Mouse (Mus musculus) B cell, adult 2 months (primary cell): Measurements from ENCODE around the gene Tcta.
A peak's percentile ranks its signal among the peaks of the same experiment; 100 is the strongest.
"Not testable (repeated sequence)": the region's sequence is repeated elsewhere in the genome, so short reads cannot be mapped to it uniquely, and the experiment has no call there.

ENCODE experiments used
- DNase-seq, 2 experiments: peaks; one replicate each; pipeline ENCODE4 v3.0.0; 2022

Tcta gene

DNA sequence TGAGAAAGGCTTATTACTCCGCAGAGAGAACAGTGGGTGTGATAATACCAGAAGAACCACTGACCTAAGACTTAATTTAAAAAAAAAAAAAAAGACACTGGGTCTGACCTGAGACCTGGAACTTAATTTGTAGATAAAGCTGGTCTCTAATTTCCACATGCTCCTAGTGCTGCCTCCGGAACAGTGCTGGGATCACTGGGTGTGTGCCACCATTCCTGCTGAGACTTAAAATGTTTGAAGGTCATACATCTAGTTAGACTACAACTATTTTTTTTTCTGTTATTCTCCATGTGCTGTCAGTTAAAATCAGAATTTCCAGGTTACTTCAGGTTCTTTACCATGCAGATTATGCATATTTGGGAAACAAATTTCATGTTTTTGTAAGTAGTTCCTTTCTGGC, 2.2 kb upstream of the Tcta start:
- DNase-seq, result no peak

DNA sequence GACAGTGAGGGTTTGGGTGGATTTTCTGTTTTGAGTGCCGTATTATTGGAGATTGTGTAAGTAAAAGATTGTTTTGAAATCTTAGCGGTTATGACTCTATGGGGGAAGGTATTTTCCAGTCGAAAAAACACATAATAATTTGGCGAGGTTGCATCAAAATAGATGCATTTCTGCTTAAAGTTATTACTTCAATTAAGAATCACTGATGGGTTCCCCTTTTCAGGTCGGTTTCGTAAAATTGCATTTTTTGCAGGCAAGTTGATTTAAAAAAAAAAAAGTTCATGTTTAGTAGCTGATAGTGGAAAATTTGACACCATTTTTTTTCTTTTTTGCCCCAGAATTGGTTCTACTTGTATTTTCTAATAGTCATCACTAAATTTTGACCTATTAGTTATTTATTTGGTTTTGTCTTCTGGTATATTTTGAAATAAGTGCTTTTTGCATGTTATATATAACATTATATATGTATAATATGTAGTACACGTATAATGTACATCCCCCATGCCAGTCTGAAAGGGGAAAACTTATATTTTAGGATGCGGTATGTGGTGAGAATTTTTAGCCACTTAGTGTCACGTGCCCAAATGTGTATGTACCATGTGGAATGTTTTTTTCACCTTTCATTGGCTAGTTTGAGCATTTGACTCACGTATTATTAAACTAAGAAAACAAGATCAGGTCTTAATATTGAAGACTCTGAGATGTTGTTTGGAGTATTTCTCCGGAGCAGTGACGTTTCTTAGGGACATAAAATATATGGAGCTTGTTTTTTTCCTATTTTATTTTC, 1.3 kb upstream of the Tcta start:
- peak in 1 of 2 experiments; percentile 16 for DNase-seq

DNA sequence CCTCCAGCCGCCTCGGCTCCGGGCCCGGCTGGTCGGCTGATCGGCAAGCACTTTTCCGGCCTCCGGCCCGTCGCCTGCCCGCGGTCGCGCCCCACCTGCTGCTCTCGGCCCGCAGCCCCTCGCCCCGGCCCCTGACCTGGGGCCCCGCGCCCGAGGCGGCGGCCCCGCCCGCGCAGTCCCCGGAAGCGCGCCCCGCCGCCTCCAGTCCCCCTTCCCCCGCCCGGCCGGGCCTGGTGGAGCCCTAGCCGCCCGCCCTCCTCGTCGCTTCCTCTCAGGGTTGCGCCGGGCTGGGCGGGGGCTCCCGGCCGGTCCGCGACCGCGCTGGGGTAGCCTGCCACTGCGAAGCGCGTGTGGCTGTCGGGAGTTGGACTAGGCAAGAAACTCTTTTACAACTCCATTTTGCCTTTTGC, 616 bp upstream of the Tcta start:
- DNase-seq, result peak; percentile 90 to 92

DNA sequence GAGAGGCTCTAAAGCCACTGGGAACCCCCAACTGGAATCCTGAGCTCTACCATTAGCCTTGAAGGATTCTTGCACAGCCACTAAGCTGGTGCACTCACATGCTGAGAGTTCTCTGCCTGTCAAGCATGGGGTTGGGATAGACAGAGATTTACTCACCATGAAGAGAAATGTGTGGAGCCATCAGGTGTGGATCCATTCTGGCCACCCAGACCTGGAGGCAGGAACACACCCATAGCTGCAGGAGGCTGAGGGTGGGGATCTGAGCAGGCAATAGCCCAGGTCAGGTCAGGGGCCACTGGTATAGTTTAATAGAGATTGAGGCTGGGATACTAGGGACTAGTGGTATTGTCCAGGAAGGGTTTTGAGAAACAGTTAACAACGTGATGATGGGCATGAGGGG, 790 bp downstream of the Tcta start:
- peak in 1 of 2 experiments; percentile 15 for DNase-seq

DNA sequence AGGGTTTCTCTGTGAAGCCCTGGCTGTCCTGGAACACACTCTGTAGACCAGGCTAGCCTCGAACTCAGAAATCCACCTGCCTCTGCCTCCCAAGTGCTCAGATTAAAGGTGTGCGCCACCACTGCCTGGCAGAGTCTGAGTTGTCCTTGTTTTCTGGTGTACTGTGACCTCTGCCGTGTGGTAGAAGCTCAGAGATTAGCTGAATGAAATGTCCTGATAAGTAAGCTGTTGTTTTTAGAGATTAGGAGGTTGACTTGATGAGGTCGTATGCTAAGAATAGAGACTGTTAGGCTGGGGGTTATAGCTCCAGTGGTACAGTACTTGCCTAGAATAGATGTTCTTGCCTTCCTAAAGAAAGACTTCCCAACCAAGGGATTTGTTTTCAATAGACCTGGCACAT, 1.2 kb downstream of the Tcta start:
- no peak for DNase-seq

- no peak for DNase-seq
Measured at GRCm38 (mm10) chr9:108301853-108302252, 4.1 kb downstream of the Tcta start.

DNA sequence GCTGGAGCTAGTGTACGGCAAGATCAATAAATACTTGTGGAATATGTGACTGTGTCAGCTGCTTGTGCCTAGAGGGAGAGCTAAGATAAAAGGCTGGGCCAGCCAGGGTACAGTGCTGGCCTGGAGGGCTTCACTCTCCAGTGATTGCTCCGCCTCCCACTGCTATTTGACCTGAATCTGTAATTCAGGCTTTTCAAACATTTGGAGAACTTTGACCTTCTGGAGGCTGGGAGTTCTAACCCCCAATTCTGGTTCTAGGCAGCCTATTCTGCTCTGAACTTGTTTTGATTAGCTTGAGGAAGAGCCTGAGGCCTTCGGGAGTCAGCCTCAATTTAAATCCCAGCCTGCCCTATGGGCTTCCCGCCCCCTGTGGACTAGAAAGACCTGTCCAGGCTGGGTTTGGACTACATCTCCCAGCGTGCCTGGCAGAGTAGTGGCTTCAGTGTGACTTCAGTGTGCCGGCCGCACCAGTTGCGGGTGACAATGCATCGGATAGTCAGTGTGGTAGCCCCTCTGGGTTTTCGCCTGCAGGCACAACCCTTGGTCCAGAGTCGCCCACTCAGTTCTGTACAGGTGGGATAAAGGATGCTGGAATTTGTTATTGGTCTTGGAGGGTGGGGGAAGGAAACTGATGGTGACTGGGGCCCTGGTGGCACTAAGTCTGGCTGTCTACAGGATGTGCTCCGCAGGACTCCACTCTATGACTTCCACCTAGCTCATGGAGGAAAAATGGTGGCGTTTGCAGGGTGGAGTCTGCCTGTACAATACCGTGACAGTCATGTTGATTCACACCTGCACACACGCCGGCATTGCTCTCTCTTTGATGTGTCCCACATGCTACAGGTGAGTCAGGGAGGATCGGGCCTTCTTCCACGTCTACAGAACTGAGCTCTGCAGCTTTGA, 9.3 kb downstream of the Tcta start, which contains the start of gene Amt:
Gene Amt, plus strand, starts transcription at position 401 of the 903 bp plus-strand sequence.
- no peak for DNase-seq

- no peak for DNase-seq
Measured at GRCm38 (mm10) chr9:108290773-108291172, 15.2 kb downstream of the Tcta start.

GRCm38 (mm10) chr9:108290016-108290750, 15.8 kb downstream of the Tcta start, which contains the start of gene Nicn1:
Nicn1 (plus strand) TSS chr9:108290429.
- DNase-seq, result peak; percentile 85 to 88

DNA sequence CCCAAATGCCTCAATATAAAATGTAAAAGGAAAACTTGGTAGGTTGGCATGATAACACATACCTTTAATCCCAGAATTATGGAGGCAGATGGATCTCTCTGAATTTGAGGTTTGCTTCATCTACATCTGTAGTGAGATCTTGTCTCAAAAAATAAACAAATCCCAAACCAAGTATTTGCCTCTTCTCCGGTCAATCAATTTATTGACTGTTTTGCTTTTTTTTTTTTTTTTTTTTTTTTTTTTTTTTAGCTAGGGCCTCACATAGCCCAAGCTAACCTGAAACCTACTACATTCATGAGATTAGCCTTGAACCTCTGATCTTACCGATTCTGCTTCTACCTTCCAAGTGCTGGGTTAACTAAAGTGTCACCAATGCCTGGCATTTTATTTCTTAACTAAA, 16.6 kb downstream of the Tcta start:
- DNase-seq, result no peak

GRCm38 (mm10) chr9:108287526-108288238, 18.3 kb downstream of the Tcta start:
- DNase-seq, result not testable (repeated sequence)

GRCm38 (mm10) chr9:108284410-108284809, 21.6 kb downstream of the Tcta start:
- DNase-seq, result peak; percentile 80 to 86

DNA sequence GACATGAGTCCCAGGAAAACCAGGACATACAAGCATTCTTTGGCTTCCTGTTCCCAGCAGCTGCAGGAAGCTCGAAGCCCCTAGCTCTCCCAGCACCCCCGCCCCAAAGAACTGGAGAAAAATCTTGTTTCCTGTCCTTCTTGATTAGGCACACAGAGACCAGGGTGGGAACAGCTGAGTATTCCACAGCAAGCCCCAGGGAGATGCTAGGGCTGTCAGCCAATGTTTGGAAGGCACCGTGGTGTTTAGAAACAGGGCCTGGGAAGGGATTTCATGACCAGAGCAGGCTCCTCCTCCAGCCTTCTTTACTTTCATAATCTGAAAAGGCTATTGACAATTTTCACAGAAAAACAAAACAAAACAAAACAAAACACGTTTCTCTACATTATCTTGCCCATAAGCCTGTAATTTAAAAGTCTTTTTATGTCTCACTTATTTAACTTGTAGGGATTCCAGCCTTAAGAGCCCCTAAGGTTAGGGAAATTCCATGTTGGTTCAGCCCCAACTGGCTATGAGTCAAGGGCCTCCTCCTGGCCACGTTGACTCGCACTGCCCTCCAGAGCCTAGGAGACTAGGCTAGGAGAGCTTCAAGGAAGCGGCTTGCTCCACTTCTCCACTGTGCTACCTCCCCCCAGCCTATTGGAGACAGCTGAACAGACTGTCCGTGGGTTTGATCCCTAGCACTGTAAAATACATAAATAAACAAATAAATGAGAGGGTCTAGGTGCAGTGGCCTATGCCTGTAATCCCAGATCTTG, 25.7 kb downstream of the Tcta start:
- DNase-seq, result no peak

DNA sequence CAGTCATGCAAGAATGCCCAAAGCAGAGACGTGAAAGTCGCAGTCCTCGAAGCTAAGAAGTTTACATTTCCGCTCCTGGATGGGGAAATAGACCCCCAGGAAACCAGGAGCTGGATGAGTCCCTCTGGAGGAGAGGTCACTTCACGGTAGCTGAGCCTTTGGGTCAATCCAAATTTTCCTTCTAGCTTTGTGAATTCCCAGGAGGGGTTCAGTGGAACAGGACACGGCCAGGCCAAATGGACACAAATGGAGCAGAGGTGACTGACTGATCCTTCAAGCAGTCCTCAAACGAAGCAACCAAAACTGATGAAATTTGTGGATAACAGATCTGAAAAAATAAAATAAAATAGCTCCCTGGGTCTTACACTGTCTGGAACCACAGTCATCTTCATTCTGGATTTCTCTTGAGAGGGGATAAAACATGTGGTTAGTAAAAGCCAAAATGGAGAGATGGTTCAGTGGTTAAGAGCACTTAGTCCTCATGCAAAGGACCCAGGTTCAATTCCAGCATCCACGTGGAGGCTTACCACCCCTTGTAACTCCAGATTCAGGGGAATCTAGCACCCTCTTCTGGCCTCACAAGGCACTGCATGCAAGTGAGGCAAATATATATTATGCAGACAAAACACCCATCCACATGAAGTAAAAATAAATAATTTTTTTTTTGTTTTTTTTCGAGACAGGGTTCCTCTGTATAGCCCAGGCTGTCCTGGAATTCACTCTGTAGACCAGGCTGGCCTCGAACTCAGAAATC, 27.1 kb downstream of the Tcta start:
- peak; percentile 74 to 78 for DNase-seq

- no peak for DNase-seq
Measured at GRCm38 (mm10) chr9:108275331-108275659, 30.7 kb downstream of the Tcta start.

DNA sequence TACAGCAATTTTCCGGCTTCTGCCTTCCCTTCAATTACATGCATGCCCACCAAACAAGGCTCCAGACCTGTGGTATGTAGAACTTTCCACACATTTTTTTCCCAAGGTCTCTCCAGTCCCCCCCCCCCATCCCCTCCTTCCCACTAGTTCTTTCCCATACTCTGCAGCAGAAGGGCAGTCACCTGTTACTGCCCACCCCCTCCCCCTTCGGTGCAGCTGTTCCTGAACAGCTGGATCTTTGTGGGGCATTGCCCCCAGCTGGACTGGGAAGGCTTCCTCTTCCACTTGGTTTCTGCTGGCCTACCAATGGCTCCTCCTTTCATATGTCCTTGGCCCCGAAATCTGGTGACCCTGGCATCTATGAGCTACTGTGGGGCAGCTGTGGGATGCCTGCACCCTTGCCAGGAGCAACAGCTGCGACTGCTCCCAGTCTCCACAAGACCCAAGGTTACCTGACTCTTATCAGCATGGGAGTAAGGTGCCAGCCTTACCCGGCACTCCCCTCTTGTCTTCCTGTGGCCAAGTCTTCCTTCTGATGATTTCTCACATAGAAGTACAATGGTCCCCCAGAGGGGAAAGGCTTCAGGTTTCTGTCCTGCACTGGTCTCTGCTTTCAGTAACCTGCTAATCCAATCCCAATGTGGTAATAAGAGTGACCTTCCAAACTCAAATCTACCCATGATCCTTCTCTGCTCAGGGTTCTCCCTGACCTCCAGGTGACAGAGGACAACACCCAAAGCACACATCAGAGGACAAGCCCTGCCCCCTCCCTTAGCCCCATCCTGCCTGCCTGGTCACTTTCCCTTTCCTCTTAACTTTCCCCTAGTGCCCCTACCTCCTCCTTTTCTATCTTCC, 31.3 kb downstream of the Tcta start:
- no peak for DNase-seq

- no peak for DNase-seq
Measured at GRCm38 (mm10) chr9:108273485-108273884, 32.5 kb downstream of the Tcta start.

DNA sequence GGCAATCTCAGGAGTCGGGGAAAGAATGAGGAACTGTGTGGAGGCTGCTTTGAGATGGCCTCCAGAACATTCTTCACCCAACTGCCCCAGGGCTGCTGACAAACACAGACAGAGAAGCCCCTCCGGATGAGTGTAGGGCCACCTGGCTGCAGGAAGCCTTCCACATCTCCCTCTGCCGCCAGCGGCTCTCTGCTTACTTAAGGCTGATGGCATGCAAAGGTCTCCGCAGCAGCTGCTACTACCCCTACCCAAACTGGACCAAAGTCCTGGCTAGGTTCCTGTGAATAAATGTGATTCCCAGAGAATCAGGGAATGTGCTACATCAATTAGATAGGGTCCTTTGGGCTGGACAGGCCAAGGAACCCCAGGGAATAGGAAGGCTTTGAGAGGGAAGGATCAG, 33.3 kb downstream of the Tcta start:
- DNase-seq, result no peak

- no peak for DNase-seq
Measured at GRCm38 (mm10) chr9:108271941-108272340, 34.0 kb downstream of the Tcta start.

DNA sequence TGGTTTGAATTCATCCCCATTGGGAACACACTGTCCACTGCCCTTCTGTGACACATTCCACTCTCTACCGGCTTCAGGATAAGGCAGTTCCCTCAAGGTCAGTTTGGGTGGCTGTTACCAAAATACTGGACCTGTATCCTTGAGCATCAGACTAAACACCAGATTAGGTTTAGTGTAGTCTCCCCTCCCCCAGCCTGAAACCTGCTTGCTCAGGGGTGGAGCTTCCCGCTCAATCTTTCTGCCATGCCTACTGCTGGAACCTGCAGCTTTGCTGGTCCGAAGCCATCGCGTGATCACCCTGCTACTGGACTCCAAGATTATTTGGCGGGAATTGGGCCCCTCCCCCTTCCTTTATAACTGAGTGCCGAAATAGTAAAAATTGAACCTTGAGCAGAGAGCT, 37.3 kb downstream of the Tcta start:
- DNase-seq, result not testable (repeated sequence)
